Mouse (Mus musculus) stomach, postnatal 0 days (tissue): ENCODE data around the gene Myo1c. TPM values are rescaled to one million over a fixed set of nuclear protein-coding genes. Genes with fewer than 3 reads are reported as not detected.

Experiments
- ATAC-seq: fragments of 200-750 bp; cut with Nextera tagmentation; 2 replicates; pipeline ENCODE4 v1.8.0; 2017; ENCODE audit not compliant: low FRiP score, low TSS enrichment
- DNase-seq: peaks from one replicate; pipeline ENCODE4 v3.0.0-alpha.2; 2016; ENCODE audit warnings: low spot score
- H3K27ac ChIP-seq: fragments of 300-500 bp; sonication (generic); replicated peaks from 2 replicates; pipeline ENCODE4 v1.5.1; 2014; ENCODE audit warnings: mild to moderate bottlenecking, control low read depth
- H3K27me3 ChIP-seq: fragments of 300-500 bp; sonication (generic); 2 replicates; pipeline ENCODE4 v1.6.1; 2014; ENCODE audit warnings: low read length; ENCODE audit not compliant: control insufficient read depth, insufficient read depth
- H3K36me3 ChIP-seq: fragments of 300-500 bp; sonication (generic); 2 replicates; pipeline ENCODE4 v1.6.1; 2014; ENCODE audit warnings: low read length, mixed read lengths; ENCODE audit not compliant: control insufficient read depth, insufficient read depth
- H3K4me1 ChIP-seq: fragments of 300-500 bp; sonication (generic); replicated peaks from 2 replicates; pipeline ENCODE4 v1.6.1; 2014; ENCODE audit warnings: antibody characterized with exemption; ENCODE audit not compliant: control insufficient read depth, insufficient read depth
- H3K4me2 ChIP-seq: fragments of 300-500 bp; sonication (generic); replicated peaks from 2 replicates; pipeline ENCODE4 v1.6.1; 2014; ENCODE audit warnings: low read depth, mild to moderate bottlenecking, control low read depth, moderate library complexity
- H3K4me3 ChIP-seq: fragments of 300-500 bp; sonication (generic); 2 replicates; pipeline ENCODE4 v1.5.1; 2014; ENCODE audit warnings: low read depth, low read length, control low read depth
- H3K9ac ChIP-seq: fragments of 300-500 bp; sonication (generic); 2 replicates; pipeline ENCODE4 v1.6.1; 2014; ENCODE audit warnings: mild to moderate bottlenecking, low read length, control low read depth, mixed read lengths
- H3K9me3 ChIP-seq: fragments of 300-500 bp; sonication (generic); 2 replicates; pipeline ENCODE4 v1.6.1; 2016; ENCODE audit warnings: low read length; ENCODE audit not compliant: control insufficient read depth
- CTCF ChIP-seq: IDR thresholded peaks from 2 replicates; pipeline ENCODE4 v1.5.1; 2016; ENCODE audit warnings: antibody characterized with exemption, low read depth, mild to moderate bottlenecking, moderate library complexity
- EP300 ChIP-seq: optimal IDR thresholded peaks from 2 replicates; pipeline ENCODE3; 2016; ENCODE audit warnings: antibody characterized with exemption
- WGBS: fragments of 180-500 bp; shearing (Covaris S2); extraction: QIAGEN DNeasy Blood & Tissue Kit; methylation state at CpG from one replicate; pipeline ENCODE4 v1.1.7; 2014; 5-methylcytosine and 5-hydroxymethylcytosine counted together
- polyA plus RNA-seq: library from polyadenylated mRNA; unstranded; fragments of >200 nt; fragmentation: Nextera tagmentation; extraction: Ambion mirVana; gene quantifications from 2 replicates; pipeline ENCODE4 v1.2.1, GENCODE M21; 2015

The Myo1c gene
- polyA plus RNA-seq, 1 experiment from 2014 or later = 41.9 TPM

DNA sequence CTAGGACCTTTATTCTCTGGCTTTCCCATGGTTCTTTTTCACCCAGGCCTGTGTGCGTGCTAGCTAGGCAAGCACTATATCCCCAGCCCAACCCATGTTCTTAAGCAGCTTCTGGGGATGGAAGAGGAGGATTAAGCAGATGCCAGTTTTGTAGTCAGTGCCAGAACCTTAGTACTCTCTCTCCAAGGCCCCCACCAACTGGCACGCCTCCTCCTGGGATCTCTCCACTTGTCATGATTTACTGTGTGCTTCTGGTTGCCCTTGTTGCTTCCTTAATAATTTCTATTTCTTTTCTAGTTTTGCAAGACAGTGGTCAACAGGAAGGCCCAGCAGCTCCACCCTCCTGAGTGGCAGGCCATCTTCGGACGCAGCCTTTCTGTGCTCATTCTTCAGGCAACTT, 24.5 kb upstream of the Myo1c start:
- Histone ChIP-seq H3K4me3 (no peak overlapping the region), H3K4me1 (0 out of 2 replicates have a peak, but pooled peaks cover 2% of the 10 kb centered on the region), H3K27me3 (no peaks in the 10 kb centered on the region), H3K9ac (no peak overlapping the region), H3K4me2 (no peak overlapping the region), H3K9me3 (no peaks in the 10 kb centered on the region), H3K36me3 (peaks cover 20% of the 10 kb centered on the region), H3K27ac (no peak overlapping the region)
- no peak for DNase-seq
- ATAC-seq = no peak
- WGBS = 81% methylated on average over 4 of the region's 4 CpGs
- TF ChIP-seq EP300 (no peak), CTCF (no peak)

GRCm38 (mm10) chr11:75630098-75630497, 20.2 kb upstream of the Myo1c start:
- Histone ChIP-seq H3K27ac (peak overlapping the region; percentile 45; the same call in 1 of the 2 replicates), H3K9me3 (no peaks in the 10 kb centered on the region), H3K27me3 (no peaks in the 10 kb centered on the region), H3K36me3 (peaks cover 17% of the 10 kb centered on the region; the same call in 1 of the 2 replicates), H3K4me3 (peak overlapping the region; percentile 66), H3K4me1 (0 out of 2 replicates have a peak, but pooled peaks cover 5% of the 10 kb centered on the region), H3K4me2 (peak overlapping the region; percentile 48), H3K9ac (peak overlapping the region; percentile 28)
- TF ChIP-seq EP300 (no peak), CTCF (no peak)
- DNase-seq (no peak), ATAC-seq (no peak)
- 5% methylated on average over 5 of the region's 5 CpGs for WGBS

GRCm38 (mm10) chr11:75630645-75631229, 19.6 kb upstream of the Myo1c start, which contains the start of gene Inpp5k:
TSS of gene Inpp5k (plus strand) at chr11:75630988.
- TF ChIP-seq EP300 (no peak), CTCF (peak; percentile 13; the same call in 1 of the 2 replicates)
- Histone ChIP-seq H3K9me3 (no peaks in the 10 kb centered on the region), H3K9ac (peak within 1 kb of the TSS; percentile 70), H3K27me3 (no peaks in the 10 kb centered on the region), H3K4me3 (peak within 1 kb of the TSS; percentile 66), H3K36me3 (peaks cover 15% of the 10 kb centered on the region; the same call in 1 of the 2 replicates), H3K4me2 (peak within 1 kb of the TSS; percentile 53), H3K27ac (peak within 1 kb of the TSS; percentile 81), H3K4me1 (0 out of 2 replicates have a peak, but pooled peaks cover 5% of the 10 kb centered on the region)
- DNase-seq (peak; percentile 98), ATAC-seq (peak; percentile 99)
- WGBS = under 1% methylated on average over 44 of the region's 53 CpGs

GRCm38 (mm10) chr11:75631561-75632225, 18.6 kb upstream of the Myo1c start:
- H3K9me3 ChIP-seq = no peaks in the 10 kb centered on the region
- peak overlapping the region; percentile 70 for H3K9ac ChIP-seq
- peak overlapping the region; percentile 66 for H3K4me3 ChIP-seq
- peaks cover 10% of the 10 kb centered on the region; the same call in 1 of the 2 replicates for H3K36me3 ChIP-seq
- WGBS = 5% methylated on average over 13 of the region's 13 CpGs
- H3K4me1 ChIP-seq = 0 out of 2 replicates have a peak, but pooled peaks cover 5% of the 10 kb centered on the region
- TF ChIP-seq CTCF (peak; percentile 71), EP300 (no peak)
- peak overlapping the region; percentile 0; the same call in 1 of the 2 replicates for H3K27ac ChIP-seq
- DNase-seq (no peak), ATAC-seq (no peak)
- H3K4me2 ChIP-seq = peak overlapping the region; percentile 53
- H3K27me3 ChIP-seq = no peaks in the 10 kb centered on the region

DNA sequence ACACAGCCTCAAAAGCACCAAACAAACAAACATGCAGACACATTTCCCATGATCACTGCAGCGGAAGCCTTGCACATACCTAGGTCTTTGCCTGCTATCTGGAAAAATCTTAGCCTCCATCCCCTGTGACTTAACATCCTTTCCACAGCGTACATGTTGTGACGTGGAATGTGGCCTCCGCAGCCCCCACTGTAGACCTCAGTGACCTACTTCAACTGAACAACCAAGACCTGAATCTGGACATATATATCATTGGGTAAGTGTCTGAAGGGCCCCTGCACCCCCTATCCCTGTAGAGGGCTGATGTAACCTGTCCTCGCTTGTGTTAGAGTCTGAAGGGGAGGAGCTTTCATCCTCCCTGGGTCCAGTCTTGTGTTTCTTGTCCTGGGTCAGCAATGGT, 17.4 kb upstream of the Myo1c start:
- no peak overlapping the region for H3K4me3 ChIP-seq
- WGBS = 93% methylated on average over 5 of the region's 5 CpGs

GRCm38 (mm10) chr11:75634801-75635200, 15.5 kb upstream of the Myo1c start:
- no peaks in the 10 kb centered on the region for H3K27me3 ChIP-seq
- 0 out of 2 replicates have a peak, but pooled peaks cover 5% of the 10 kb centered on the region for H3K4me1 ChIP-seq
- DNase-seq (no peak), ATAC-seq (no peak)
- H3K4me2 ChIP-seq = no peak overlapping the region
- H3K27ac ChIP-seq = peak overlapping the region; percentile 37
- no peak for TF ChIP-seq CTCF
- TF ChIP-seq EP300 = no peak
- WGBS = 61% methylated on average over 3 of the region's 3 CpGs
- 0 out of 2 replicates have a peak, but pooled peaks cover 11% of the 10 kb centered on the region for H3K36me3 ChIP-seq
- no peak overlapping the region for H3K4me3 ChIP-seq
- H3K9ac ChIP-seq = no peak overlapping the region
- no peaks in the 10 kb centered on the region for H3K9me3 ChIP-seq

More for the DNA sequence above, 17.4 kb upstream of the Myo1c start:
- ATAC-seq = no peak
- DNase-seq = no peak
- no peak overlapping the region for H3K9ac ChIP-seq
- H3K27ac ChIP-seq = no peak overlapping the region
- no peak overlapping the region for H3K4me2 ChIP-seq
- no peaks in the 10 kb centered on the region for H3K9me3 ChIP-seq
- H3K36me3 ChIP-seq = peaks cover 8% of the 10 kb centered on the region; the same call in 1 of the 2 replicates
- H3K27me3 ChIP-seq = no peaks in the 10 kb centered on the region
- 0 out of 2 replicates have a peak, but pooled peaks cover 5% of the 10 kb centered on the region for H3K4me1 ChIP-seq
- TF ChIP-seq CTCF = no peak
- TF ChIP-seq EP300 = no peak
